ENCODE assay signal across 23 mouse cellular contexts in the genomic region with DNA sequence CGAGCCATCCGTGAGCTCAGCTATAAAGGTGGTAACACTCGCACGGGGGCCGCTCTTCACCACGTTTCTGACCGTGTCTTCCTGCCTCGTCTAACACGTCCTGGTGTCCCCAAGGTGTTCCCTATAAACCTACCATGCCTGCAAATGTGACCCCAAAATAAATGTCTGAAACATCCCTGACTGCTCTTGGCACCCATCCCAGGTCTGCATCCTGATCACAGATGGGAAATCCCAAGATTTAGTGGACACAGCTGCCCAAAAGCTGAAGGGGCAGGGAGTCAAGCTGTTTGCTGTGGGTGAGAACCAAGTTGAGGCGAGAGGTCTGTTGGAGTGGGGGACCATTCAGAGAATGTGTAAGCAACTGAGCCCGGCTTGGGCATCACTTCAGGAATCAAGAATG. TPM values are rescaled to one million over a fixed set of nuclear protein-coding genes. Genes with fewer than 3 reads are reported as not detected.
"Had no signal": no experiment of that assay in that cellular context is flagged by ENCODE, and none has a peak within 500 bp of the region (broad histone marks: within the 10 kb centered on the region; RNA-seq: fewer than 3 reads in every experiment).

No protein-coding gene starts in this region.

- H3K9me3 ChIP-seq: liver, embryonic 15.5 days; lung, embryonic 15.5 days; megakaryocyte, embryonic 14.5 days; midbrain, embryonic 13.5 days; midbrain, embryonic 15.5 days; neural tube, embryonic 13.5 days; neural tube, embryonic 15.5 days had no signal

- H3K27ac ChIP-seq: liver, embryonic 15.5 days; lung, embryonic 15.5 days; macrophage; midbrain, embryonic 13.5 days; midbrain, embryonic 15.5 days; neural tube, embryonic 13.5 days; neural tube, embryonic 15.5 days had no signal

- H3K4me3 ChIP-seq: liver, embryonic 15.5 days; lung, embryonic 15.5 days; megakaryocyte, embryonic 14.5 days; midbrain, embryonic 13.5 days; midbrain, embryonic 15.5 days; neural tube, embryonic 13.5 days; neural tube, embryonic 15.5 days had no signal

- ATAC-seq: liver, postnatal 0 days; midbrain, embryonic 13.5 days; midbrain, embryonic 15.5 days had no signal

- H3K9ac ChIP-seq: liver, embryonic 15.5 days; liver, postnatal 0 days; lung, embryonic 15.5 days; midbrain, embryonic 13.5 days; midbrain, embryonic 15.5 days; neural tube, embryonic 13.5 days; neural tube, embryonic 15.5 days had no signal

- DNase-seq: liver, postnatal 0 days; lung, adult 2 months; lung, postnatal 14 days; lung, postnatal 36 days; right cerebral cortex, postnatal 25 days; right cerebral cortex, postnatal 4 days; spleen, adult 18-20 months; thymus, adult 18-20 months; thymus, postnatal 14 days; thymus, postnatal 36 days had no signal

- H3K4me2 ChIP-seq: liver, embryonic 15.5 days; lung, embryonic 15.5 days; midbrain, embryonic 11.5 days; midbrain, embryonic 13.5 days; midbrain, embryonic 15.5 days; neural tube, embryonic 13.5 days; neural tube, embryonic 15.5 days had no signal

- H3K4me1 ChIP-seq: liver, embryonic 15.5 days; midbrain, embryonic 13.5 days; midbrain, embryonic 15.5 days; neural tube, embryonic 13.5 days; neural tube, embryonic 15.5 days had no signal

RNA-seq across cellular contexts. Expression of a gene that starts 30.6 kb away (rescaled TPM):
- polyA plus RNA-seq: liver, postnatal 0 days; lung, embryonic 15.5 days; macrophage; midbrain, embryonic 13.5 days; midbrain, embryonic 15.5 days; midbrain, postnatal 0 days; neural tube, embryonic 11.5 days; neural tube, embryonic 13.5 days; neural tube, embryonic 15.5 days; stomach, embryonic 14.5 days; thymus, postnatal 0 days had no signal

RNA-seq across cellular contexts. Expression of a gene that starts 40.8 kb away (rescaled TPM):
- polyA plus RNA-seq: liver, embryonic 15.5 days; liver, postnatal 0 days; macrophage; midbrain, embryonic 11.5 days; neural tube, embryonic 11.5 days; neural tube, embryonic 13.5 days; neural tube, embryonic 15.5 days; stomach, embryonic 14.5 days; thymus, postnatal 0 days had no signal
